Mouse (Mus musculus) limb, embryonic 14.5 days (tissue): Measurements from ENCODE around the gene Glud1. TPM values are rescaled to one million over a fixed set of nuclear protein-coding genes. Genes with fewer than 3 reads are reported as not detected.

Experiments used
- ATAC-seq: fragments of 200-750 bp; cut with Nextera tagmentation; 2 replicates; pipeline ENCODE4 v1.8.0; 2017; ENCODE audit warnings: low read depth, moderate number of reproducible peaks, moderate TSS enrichment; ENCODE audit not compliant: low FRiP score
- DNase-seq: peaks from one replicate; pipeline ENCODE4 v3.0.0-alpha.2; 2015; ENCODE audit warnings: low spot score
- H3K27ac ChIP-seq: fragments of 300-500 bp; sonication (generic); replicated peaks from 2 replicates; pipeline ENCODE4 v1.5.1; 2014; ENCODE audit warnings: low read depth, mild to moderate bottlenecking, low read length, moderate library complexity, mixed read lengths
- H3K27me3 ChIP-seq: fragments of 300-500 bp; sonication (generic); 2 replicates; pipeline ENCODE4 v1.6.1; 2014; ENCODE audit warnings: low read length, mixed read lengths; ENCODE audit not compliant: control insufficient read depth, insufficient read depth
- H3K36me3 ChIP-seq: fragments of 300-500 bp; sonication (generic); 2 replicates; pipeline ENCODE4 v1.6.1; 2014; ENCODE audit warnings: mild to moderate bottlenecking, low read length, moderate library complexity, mixed read lengths; ENCODE audit not compliant: control insufficient read depth, insufficient read depth
- H3K4me1 ChIP-seq: fragments of 300-500 bp; sonication (generic); 2 replicates; pipeline ENCODE4 v1.6.1; 2014; ENCODE audit warnings: antibody characterized with exemption, low read length, mixed read lengths; ENCODE audit not compliant: control insufficient read depth, insufficient read depth
- H3K4me2 ChIP-seq: fragments of 300-500 bp; sonication (generic); replicated peaks from 2 replicates; pipeline ENCODE4 v1.6.1; 2014; ENCODE audit warnings: low read depth, mild to moderate bottlenecking, low read length, moderate library complexity; ENCODE audit not compliant: severe bottlenecking
- H3K4me3 ChIP-seq: fragments of 300-500 bp; sonication (generic); replicated peaks from 2 replicates; pipeline ENCODE4 v1.5.1; 2014; ENCODE audit warnings: low read length
- H3K9ac ChIP-seq: fragments of 300-500 bp; sonication (generic); 2 replicates; pipeline ENCODE4 v1.6.1; 2014; ENCODE audit warnings: mild to moderate bottlenecking, low read depth, low read length, moderate library complexity; ENCODE audit not compliant: severe bottlenecking
- H3K9me3 ChIP-seq: fragments of 300-500 bp; sonication (generic); 2 replicates; pipeline ENCODE4 v1.6.1; 2016; ENCODE audit warnings: low read length; ENCODE audit not compliant: control insufficient read depth
- POLR2A ChIP-seq: fragments of 200-500 bp; IDR thresholded peaks from 2 replicates; pipeline ENCODE4 v1.8.0; 2012; ENCODE audit warnings: inconsistent platforms, mild to moderate bottlenecking, moderate library complexity, borderline replicate concordance; ENCODE audit not compliant: insufficient read depth, insufficient read length; ENCODE audit errors: extremely low read depth
- WGBS: fragments of 180-500 bp; shearing (Covaris S2); extraction: QIAGEN DNeasy Blood & Tissue Kit; methylation state at CpG from one replicate; pipeline ENCODE4 v1.1.7; 2014; 5-methylcytosine and 5-hydroxymethylcytosine counted together
- polyA plus RNA-seq, 2 experiments: library from polyadenylated mRNA; depleted of rRNA in 1 of 2; stranded (reverse) in 1 of 2; unstranded in 1 of 2; fragments of >200 nt; fragmentation: Nextera tagmentation in 1 of 2; extraction: Ambion mirVana in 1 of 2; gene quantifications; 2 replicates each; pipeline versions ENCODE4 v1.2.1 to v1.2.3; 2012 to 2014

The Glud1 gene
- polyA plus RNA-seq, 2 experiments, result 67.3 to 81.2 TPM

DNA sequence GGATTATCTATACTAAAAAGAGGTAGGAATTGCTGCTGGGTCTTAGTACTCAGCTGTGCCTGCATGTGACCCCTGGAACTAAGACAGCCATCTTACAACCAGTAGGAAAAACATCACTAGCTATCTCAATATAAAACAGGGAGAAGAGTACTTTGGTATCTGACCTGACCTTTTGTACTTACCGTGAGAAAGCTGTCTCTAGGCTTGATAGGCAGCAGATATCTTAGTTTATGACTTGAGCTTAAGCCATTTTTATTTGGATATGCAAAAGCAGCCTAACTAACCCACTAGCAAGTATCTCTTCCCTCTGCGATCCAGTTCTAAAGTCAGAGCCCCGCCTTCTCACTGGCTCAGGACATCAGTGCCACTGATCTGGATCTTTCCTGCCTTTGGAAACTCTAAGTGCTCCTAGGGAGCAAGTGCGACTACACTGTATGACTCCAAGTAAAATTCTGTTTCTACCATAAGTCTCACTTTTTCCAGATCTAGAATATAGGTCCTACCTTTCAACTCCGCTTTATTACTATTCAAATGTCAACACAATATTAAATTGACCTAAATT is 7.8 kb upstream of the Glud1 start:
- DNase-seq, result no peak
- Histone ChIP-seq H3K4me3 (no peak overlapping the region), H3K4me2 (no peak overlapping the region), H3K27me3 (no peaks in the 10 kb centered on the region), H3K4me1 (no peaks in the 10 kb centered on the region), H3K9me3 (no peaks in the 10 kb centered on the region), H3K36me3 (no peaks in the 10 kb centered on the region), H3K27ac (no peak overlapping the region), H3K9ac (no peak overlapping the region)
- TF ChIP-seq POLR2A, result no peak
- no peak for ATAC-seq
- WGBS, result 73% methylated on average over 5 of the region's 5 CpGs

DNA sequence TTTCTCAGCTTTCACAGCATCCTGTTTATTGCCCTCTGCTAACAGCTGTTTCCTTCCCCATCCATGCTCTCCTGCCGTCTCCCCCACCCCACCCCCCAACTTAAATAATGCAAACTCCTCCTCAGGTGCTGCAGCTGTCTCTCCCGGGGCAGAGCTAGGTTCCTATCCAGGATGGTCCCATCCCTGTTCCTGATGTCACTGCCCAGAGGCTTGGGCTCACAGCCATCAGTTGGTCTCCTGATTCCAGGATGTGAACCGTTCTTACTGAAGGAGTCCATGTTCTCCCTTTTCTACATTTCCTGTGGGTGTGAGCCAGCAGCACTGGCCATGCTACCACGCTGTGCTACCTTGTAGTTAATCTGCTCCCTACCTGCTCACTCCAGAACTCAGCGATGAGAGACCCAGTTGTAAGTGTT is 7.3 kb upstream of the Glud1 start:
- Histone ChIP-seq H3K36me3 (no peaks in the 10 kb centered on the region), H3K4me2 (no peak overlapping the region), H3K4me3 (no peak overlapping the region), H3K27me3 (no peaks in the 10 kb centered on the region), H3K9me3 (no peaks in the 10 kb centered on the region), H3K9ac (no peak overlapping the region), H3K4me1 (no peaks in the 10 kb centered on the region), H3K27ac (peak overlapping the region; percentile 52; the same call in 1 of the 2 replicates)
- no peak for TF ChIP-seq POLR2A
- DNase-seq, result no peak
- WGBS, result 13% methylated on average over 5 of the region's 5 CpGs
- ATAC-seq, result no peak

DNA sequence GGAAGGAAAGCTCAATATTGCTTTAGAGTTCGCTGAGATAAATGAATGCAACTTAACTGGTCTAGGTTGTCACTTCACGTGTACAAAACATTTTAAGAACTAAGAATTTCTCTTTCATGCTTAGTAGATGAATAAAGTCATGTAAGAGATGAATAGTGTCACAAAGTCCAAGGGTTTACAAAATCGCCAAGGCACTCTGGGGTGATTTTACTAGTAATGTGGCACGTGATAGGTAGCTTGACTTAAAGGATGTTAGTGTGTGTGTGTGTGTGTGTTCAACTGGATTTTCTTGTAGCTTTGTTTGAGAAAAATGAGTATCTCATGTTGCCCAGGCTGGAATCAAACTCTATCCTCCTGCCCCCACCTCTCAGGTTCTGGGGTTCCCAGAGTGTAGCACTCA is 1.3 kb upstream of the Glud1 start:
- Histone ChIP-seq H3K4me3 (no peak overlapping the region), H3K4me1 (peaks cover 11% of the 10 kb centered on the region), H3K4me2 (no peak overlapping the region; the same call in 1 of the 2 replicates), H3K27ac (no peak overlapping the region), H3K36me3 (0 out of 2 replicates have a peak, but pooled peaks cover 5% of the 10 kb centered on the region), H3K27me3 (no peaks in the 10 kb centered on the region), H3K9me3 (no peaks in the 10 kb centered on the region), H3K9ac (no peak overlapping the region)
- no peak for TF ChIP-seq POLR2A
- DNase-seq (no peak), ATAC-seq (no peak)
- 87% methylated on average over 4 of the region's 4 CpGs for WGBS

DNA sequence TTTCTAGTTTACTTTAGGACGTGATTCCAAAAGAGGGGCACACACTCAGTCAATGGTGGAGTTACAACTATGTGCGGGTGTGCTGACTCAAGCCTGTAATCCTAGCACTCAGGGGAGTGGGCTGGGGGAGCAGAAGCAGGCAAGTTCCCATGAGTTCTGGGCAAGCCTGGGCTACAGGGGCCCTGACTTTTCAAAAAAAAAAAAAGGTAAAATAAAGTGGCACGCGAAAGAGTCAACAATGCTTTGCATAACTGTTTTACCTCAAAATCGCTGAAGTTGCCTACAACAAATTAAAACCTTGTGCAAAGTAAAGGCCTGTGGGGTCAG is 657 bp upstream of the Glud1 start:
- ATAC-seq (no peak), DNase-seq (no peak)
- WGBS, result 10% methylated on average over 5 of the region's 5 CpGs
- no peak for TF ChIP-seq POLR2A
- Histone ChIP-seq H3K4me3 (peak overlapping the region; percentile 83), H3K4me1 (peaks cover 11% of the 10 kb centered on the region), H3K27me3 (no peaks in the 10 kb centered on the region), H3K36me3 (0 out of 2 replicates have a peak, but pooled peaks cover 5% of the 10 kb centered on the region), H3K4me2 (peak overlapping the region; percentile 49), H3K9ac (peak overlapping the region; percentile 94), H3K9me3 (no peaks in the 10 kb centered on the region), H3K27ac (peak overlapping the region; percentile 97)

DNA sequence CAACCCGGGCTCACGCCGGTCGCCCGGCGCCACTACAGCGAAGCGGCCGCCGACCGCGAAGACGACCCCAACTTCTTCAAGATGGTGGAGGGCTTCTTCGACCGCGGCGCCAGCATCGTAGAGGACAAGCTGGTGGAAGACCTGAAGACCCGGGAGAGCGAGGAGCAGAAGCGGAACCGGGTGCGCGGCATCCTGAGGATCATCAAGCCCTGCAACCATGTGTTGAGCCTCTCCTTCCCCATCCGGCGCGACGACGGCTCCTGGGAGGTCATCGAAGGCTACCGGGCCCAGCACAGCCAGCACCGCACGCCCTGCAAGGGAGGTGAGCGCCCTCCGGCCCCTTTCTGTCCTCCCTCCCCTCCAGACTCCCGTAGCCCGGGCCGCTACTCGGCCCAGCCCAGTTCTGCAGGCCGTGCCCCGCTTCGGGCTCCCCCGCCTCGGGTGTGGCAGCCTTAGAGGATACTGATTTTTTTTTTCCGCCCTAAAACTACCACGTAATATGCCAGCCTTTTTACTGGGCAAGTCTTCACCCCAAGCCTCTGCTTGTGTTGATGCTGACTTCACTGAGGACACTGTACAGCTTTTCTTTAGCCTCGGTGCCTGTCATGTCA is 599 bp downstream of the Glud1 start:
- DNase-seq, result peak; percentile 38
- Histone ChIP-seq H3K27me3 (no peaks in the 10 kb centered on the region), H3K4me2 (peak overlapping the region; percentile 67), H3K4me1 (peaks cover 11% of the 10 kb centered on the region), H3K9me3 (no peaks in the 10 kb centered on the region), H3K36me3 (peaks cover 5% of the 10 kb centered on the region; the same call in 1 of the 2 replicates), H3K4me3 (peak overlapping the region; percentile 83), H3K9ac (peak overlapping the region; percentile 94), H3K27ac (peak overlapping the region; percentile 97)
- ATAC-seq, result peak; percentile 8
- no peak for TF ChIP-seq POLR2A
- WGBS, result 2% methylated on average over 34 of the region's 47 CpGs
